Mouse (Mus musculus): ENCODE data around the gene Cbwd1. TPM values are rescaled to one million over a fixed set of nuclear protein-coding genes. Genes with fewer than 3 reads are reported as not detected.
"Not testable (repeated sequence)": the region's sequence is repeated elsewhere in the genome, so short reads cannot be mapped to it uniquely, and the experiment has no call there.

Gene Cbwd1
- polyA plus RNA-seq, 1 experiment from 2014 or later = 24.4 TPM

GRCm38 (mm10) chr19:24899578-24900544, 61.5 kb downstream of the Cbwd1 start:
- Histone ChIP-seq H3K4me1 (peaks cover 25% of the 10 kb centered on the region), H3K9me3 (no peaks in the 10 kb centered on the region), H3K36me3 (replicated peaks) (no peaks in the 10 kb centered on the region), H3K4me3 (peak overlapping the region; percentile 59), H3K27me3 (replicated peaks; ENCODE audit: low read depth, poor library complexity, severe bottlenecking) (peaks cover 100% of the 10 kb centered on the region), H3K27ac (replicated peaks) (no peak overlapping the region)
- DNase-seq (ENCODE audit: low spot score) = peak; percentile 70
- WGBS = under 1% methylated on average over 84 of the region's 84 CpGs

- WGBS = 3% methylated on average over 34 of the region's 34 CpGs
- no peak for DNase-seq (ENCODE audit: low spot score)
- no peaks in the 10 kb centered on the region for H3K36me3 ChIP-seq (replicated peaks)
- H3K4me1 ChIP-seq = peaks cover 25% of the 10 kb centered on the region
- H3K9me3 ChIP-seq = no peaks in the 10 kb centered on the region
- peak overlapping the region; percentile 59 for H3K4me3 ChIP-seq
- no peak overlapping the region for H3K27ac ChIP-seq (replicated peaks)
- H3K27me3 ChIP-seq (replicated peaks; ENCODE audit: low read depth, poor library complexity, severe bottlenecking) = peaks cover 95% of the 10 kb centered on the region
Observed at GRCm38 (mm10) chr19:24898737-24899577, 62.5 kb downstream of the Cbwd1 start.

- peaks cover 25% of the 10 kb centered on the region for H3K4me1 ChIP-seq
- WGBS = 2% methylated on average over 20 of the region's 20 CpGs
- peak overlapping the region; percentile 40 for H3K4me3 ChIP-seq
Observed at GRCm38 (mm10) chr19:24897896-24898736, 63.3 kb downstream of the Cbwd1 start.

DNA sequence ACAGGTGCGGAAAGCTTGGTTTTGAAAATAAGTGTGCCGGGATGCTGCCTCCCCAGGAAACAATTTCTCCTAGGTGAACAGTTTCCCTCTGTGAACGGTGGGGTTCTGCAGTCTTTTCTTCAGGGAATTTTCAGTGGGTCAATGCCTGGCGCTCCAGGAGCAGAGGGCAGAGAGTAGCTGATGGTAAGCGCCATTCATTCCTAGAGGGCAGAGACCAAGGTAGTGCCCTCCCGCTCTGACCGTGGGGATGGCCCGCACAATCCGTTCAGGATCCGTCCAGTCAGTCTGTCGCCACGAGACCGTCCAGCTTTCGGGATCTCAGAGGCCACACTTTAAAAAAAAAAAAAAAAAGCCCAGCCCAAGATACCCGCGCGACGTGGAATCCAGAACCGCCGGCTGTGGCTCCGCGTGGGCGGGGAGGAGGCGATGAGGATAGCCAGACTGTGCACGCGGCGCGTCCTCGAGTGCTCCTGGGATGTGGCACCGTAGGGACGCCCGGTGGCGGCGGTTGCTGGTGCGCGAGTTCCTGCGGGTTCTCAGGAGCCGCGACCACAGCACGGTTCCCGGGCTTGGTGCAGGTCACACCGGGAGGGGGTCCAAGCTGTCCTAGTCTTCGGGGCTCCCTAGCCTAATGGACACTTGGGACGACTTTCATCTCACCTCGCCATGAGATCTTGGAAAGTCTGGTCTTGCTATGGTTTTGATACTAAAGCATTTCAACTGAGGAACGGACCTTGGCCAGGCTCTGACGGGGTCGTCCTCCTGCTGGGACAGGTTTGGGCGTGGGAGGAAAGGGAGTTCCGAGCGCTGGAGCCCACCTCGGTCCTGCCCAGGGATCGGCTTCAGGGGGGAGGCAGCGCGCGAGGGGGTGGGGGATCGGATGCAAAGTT, 64.2 kb downstream of the Cbwd1 start:
- WGBS = 1% methylated on average over 57 of the region's 57 CpGs
- H3K27me3 ChIP-seq (replicated peaks; ENCODE audit: low read depth, poor library complexity, severe bottlenecking) = peaks cover 90% of the 10 kb centered on the region
- H3K9me3 ChIP-seq = no peaks in the 10 kb centered on the region
- H3K4me1 ChIP-seq = peaks cover 25% of the 10 kb centered on the region
- peak overlapping the region; percentile 40 for H3K4me3 ChIP-seq
- H3K27ac ChIP-seq (replicated peaks) = no peak overlapping the region
- peak; percentile 56 for DNase-seq (ENCODE audit: low spot score)
- no peaks in the 10 kb centered on the region for H3K36me3 ChIP-seq (replicated peaks)

More at GRCm38 (mm10) chr19:24897896-24898736, 63.3 kb downstream of the Cbwd1 start:
- H3K27me3 ChIP-seq (replicated peaks; ENCODE audit: low read depth, poor library complexity, severe bottlenecking) = peaks cover 90% of the 10 kb centered on the region
- H3K36me3 ChIP-seq (replicated peaks) = no peaks in the 10 kb centered on the region
- peak; percentile 58 for DNase-seq (ENCODE audit: low spot score)
- no peaks in the 10 kb centered on the region for H3K9me3 ChIP-seq
- no peak overlapping the region for H3K27ac ChIP-seq (replicated peaks)

- no peaks in the 10 kb centered on the region for H3K36me3 ChIP-seq (replicated peaks)
- H3K4me1 ChIP-seq = peaks cover 25% of the 10 kb centered on the region
- WGBS = 18% methylated on average over 4 of the region's 4 CpGs
- H3K9me3 ChIP-seq = no peaks in the 10 kb centered on the region
- peak; percentile 12 for DNase-seq (ENCODE audit: low spot score)
- H3K27me3 ChIP-seq (replicated peaks; ENCODE audit: low read depth, poor library complexity, severe bottlenecking) = peaks cover 86% of the 10 kb centered on the region
- no peak overlapping the region for H3K4me3 ChIP-seq
- H3K27ac ChIP-seq (replicated peaks) = no peak overlapping the region
Observed at GRCm38 (mm10) chr19:24896536-24896935, 64.9 kb downstream of the Cbwd1 start.

DNA sequence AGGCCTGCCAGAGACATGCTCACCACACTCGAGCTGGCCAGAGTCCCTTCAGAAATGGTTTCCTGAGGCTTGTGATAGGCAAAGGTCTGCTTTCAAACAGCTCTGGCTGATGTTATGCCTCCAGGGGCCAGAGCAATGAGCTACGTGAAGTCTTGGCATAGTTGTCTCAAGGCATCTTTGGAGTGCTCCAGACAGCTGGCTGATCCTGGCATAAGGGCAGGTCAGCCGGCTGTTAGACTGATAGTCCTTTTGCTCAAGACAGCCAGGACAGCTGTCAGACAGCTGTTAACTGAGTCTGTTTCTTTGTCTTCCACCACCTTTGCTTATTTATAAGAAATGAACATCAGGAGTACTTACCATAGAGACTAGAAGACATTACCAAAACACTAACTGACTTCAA, 74.5 kb downstream of the Cbwd1 start:
- no peak for DNase-seq (ENCODE audit: low spot score)
- Histone ChIP-seq H3K36me3 (replicated peaks) (no peaks in the 10 kb centered on the region), H3K9me3 (no peaks in the 10 kb centered on the region), H3K4me1 (peaks cover 3% of the 10 kb centered on the region; the same call in 1 of the 2 replicates), H3K27ac (replicated peaks) (no peak overlapping the region), H3K4me3 (no peak overlapping the region), H3K27me3 (replicated peaks; ENCODE audit: low read depth, poor library complexity, severe bottlenecking) (peaks cover 34% of the 10 kb centered on the region)
- WGBS = 70% methylated on average over 3 of the region's 3 CpGs

- peaks cover 34% of the 10 kb centered on the region for H3K27me3 ChIP-seq (replicated peaks; ENCODE audit: low read depth, poor library complexity, severe bottlenecking)
- peak; percentile 63 for DNase-seq (ENCODE audit: low spot score)
- no peak overlapping the region for H3K4me3 ChIP-seq
- peaks cover 3% of the 10 kb centered on the region; the same call in 1 of the 2 replicates for H3K4me1 ChIP-seq
- no peaks in the 10 kb centered on the region for H3K36me3 ChIP-seq (replicated peaks)
- 14% methylated on average over 5 of the region's 5 CpGs for WGBS
- no peak overlapping the region for H3K27ac ChIP-seq (replicated peaks)
- no peaks in the 10 kb centered on the region for H3K9me3 ChIP-seq
Observed at GRCm38 (mm10) chr19:24885504-24885903, 75.9 kb downstream of the Cbwd1 start.

DNA sequence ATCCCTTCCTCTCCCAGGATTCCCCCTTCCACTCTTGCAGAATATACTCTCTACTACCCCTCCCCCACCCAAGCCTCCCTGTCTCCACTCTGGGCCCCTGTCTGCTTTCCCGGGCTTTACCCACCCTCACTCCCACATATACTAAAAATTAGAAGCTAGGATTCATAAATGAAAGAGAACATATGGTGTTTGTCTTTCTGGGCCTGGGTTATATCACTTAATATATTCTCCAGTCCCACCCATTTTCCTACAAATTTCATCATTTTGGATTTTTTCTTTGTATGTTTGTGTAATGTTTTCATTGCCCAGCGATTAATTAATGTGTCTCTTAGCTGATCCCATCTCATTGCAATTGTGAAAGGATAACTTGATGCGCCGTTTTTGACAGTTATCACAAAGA, 80.2 kb downstream of the Cbwd1 start:
- 71% methylated on average over 4 of the region's 4 CpGs for WGBS
- Histone ChIP-seq H3K4me3 (no peak overlapping the region), H3K27me3 (replicated peaks; ENCODE audit: low read depth, poor library complexity, severe bottlenecking) (peaks cover 12% of the 10 kb centered on the region), H3K9me3 (no peaks in the 10 kb centered on the region), H3K27ac (replicated peaks) (no peak overlapping the region), H3K4me1 (peaks cover 3% of the 10 kb centered on the region; the same call in 1 of the 2 replicates), H3K36me3 (replicated peaks) (no peaks in the 10 kb centered on the region)
- DNase-seq (ENCODE audit: low spot score) = no peak

DNA sequence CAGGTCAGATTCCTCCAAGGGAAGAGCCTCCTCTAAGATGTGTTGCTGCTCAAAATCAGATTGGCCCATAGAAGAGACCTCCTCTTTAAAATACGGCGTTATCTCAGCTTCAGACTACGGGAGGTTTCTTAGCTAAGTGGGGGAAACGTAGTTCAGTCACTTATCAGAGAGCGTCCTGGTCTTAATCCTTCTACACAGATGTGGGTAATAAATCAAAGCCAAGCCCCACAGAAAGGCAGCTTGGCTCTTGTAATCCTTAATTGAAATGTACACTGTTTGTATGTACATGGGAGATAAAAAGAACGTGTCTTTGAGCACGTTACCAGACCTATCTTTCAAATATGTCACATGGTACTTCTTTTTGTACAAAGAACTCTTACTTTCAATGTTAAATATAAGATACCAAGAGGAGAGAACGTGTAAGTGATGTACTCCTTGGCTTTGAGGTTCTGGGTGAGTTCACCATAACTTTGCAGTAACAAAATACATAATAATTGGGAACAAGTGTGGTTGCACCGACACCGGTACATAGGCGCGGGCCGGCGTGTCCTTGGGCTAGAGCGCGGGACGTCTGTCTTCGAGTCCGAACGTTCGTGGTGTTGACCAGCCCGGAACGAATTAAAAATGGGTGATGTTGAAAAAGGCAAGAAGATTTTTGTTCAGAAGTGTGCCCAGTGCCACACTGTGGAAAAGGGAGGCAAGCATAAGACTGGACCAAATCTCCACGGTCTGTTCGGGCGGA, 86.1 kb downstream of the Cbwd1 start, which contains the start of gene Gm10053:
Gene Gm10053, plus strand, starts transcription at position 558 of the 742 bp plus-strand sequence.
- H3K27me3 ChIP-seq (replicated peaks; ENCODE audit: low read depth, poor library complexity, severe bottlenecking) = peaks cover 16% of the 10 kb centered on the region
- not testable (repeated sequence) for DNase-seq (ENCODE audit: low spot score); H3K9me3 ChIP-seq; H3K4me3 ChIP-seq; H3K27ac ChIP-seq (replicated peaks); H3K36me3 ChIP-seq (replicated peaks); H3K4me1 ChIP-seq
- WGBS = 88% methylated on average over 23 of the region's 26 CpGs

DNA sequence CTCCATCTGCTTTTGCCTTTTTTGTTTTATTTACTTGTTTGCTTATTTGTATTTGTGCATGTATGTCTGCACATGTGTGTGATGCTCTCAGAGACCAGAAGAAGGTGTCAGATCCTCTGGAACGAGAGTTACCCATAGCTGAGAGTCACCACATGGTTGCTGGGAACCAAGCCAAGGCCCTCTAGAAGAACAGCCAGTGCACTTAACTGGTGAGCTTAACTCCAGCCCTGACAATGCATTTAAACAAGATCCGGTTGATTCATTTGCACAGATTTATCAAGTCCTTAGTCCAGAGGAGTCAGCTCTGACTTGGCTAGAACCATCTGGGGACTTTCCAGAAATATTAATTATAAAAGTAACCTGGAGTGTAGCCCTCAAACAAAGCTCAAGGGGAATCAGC, 87.5 kb downstream of the Cbwd1 start:
- Histone ChIP-seq H3K27ac (replicated peaks) (no peak overlapping the region), H3K9me3 (no peaks in the 10 kb centered on the region), H3K4me3 (no peak overlapping the region), H3K36me3 (replicated peaks) (no peaks in the 10 kb centered on the region), H3K27me3 (replicated peaks; ENCODE audit: low read depth, poor library complexity, severe bottlenecking) (peaks cover 18% of the 10 kb centered on the region), H3K4me1 (peaks cover 17% of the 10 kb centered on the region)
- no peak for DNase-seq (ENCODE audit: low spot score)
- 79% methylated on average over 2 of the region's 2 CpGs for WGBS

All from embryonic facial prominence, embryonic 10.5 days (tissue).